Mouse (Mus musculus) E14TG2a.4 (cell line): ENCODE measurements at regions not wholly inside any gene's neighbourhood (a gene's known extent, or its start where the extent isn't known, plus 50 kb on each side); places are given as distances from the start of the nearest gene placed in this dataset.

Experiments
- CTCF ChIP-seq: conservative IDR thresholded peaks from 2 replicates; pipeline ENCODE4 v1.5.1; 2014; ENCODE audit warnings: low read length
- NANOG ChIP-seq: IDR thresholded peaks from 2 replicates; pipeline ENCODE4 v1.6.1; 2014; ENCODE audit warnings: borderline replicate concordance, low read length, mixed read lengths
- POU5F1 ChIP-seq: IDR thresholded peaks from 2 replicates; pipeline ENCODE4 v1.6.1; 2014; ENCODE audit warnings: low read length, borderline replicate concordance

- TF ChIP-seq CTCF (no peak), NANOG (no peak), POU5F1 (no peak)
Measured at GRCm38 (mm10) chr9:85970076-85970475, 127.9 kb downstream of the Tpbg start.
